Mouse (Mus musculus): ENCODE results near the gene Spats1. TPM values are rescaled to one million over a fixed set of nuclear protein-coding genes. Genes with fewer than 3 reads are reported as not detected.
"Not testable (repeated sequence)": the region's sequence is repeated elsewhere in the genome, so short reads cannot be mapped to it uniquely, and the experiment has no call there.

Spats1 gene
- polyA plus RNA-seq, 1 experiment from 2014 or later = 0.17 TPM

DNA sequence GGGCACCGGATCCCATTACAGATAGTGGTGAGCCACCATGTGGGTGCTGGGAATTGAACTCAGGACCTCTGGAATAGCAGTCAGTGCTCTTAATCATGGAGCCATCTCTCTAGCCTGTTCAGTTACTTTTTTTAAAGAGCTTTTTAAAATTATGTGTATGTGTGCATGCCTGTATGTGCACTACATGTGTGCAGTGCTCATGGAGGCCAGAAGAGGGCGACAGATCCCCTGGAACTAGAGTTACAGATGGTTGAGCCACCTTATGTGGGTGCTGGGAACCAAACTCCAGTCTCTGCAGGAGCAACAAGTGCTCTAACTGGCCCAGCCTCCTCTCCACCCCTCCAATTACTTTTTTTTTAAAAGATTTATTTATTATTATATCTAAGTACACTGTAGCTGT is 8.5 kb downstream of the Spats1 start:
- Histone ChIP-seq H3K27ac (replicated peaks; ENCODE audit: low read depth, low read length) (no peak overlapping the region), H3K36me3 (replicated peaks; ENCODE audit: control insufficient read depth, insufficient read depth, low read depth, low read length) (no peaks in the 10 kb centered on the region), H3K9ac (replicated peaks; ENCODE audit: low read length) (no peak overlapping the region), H3K4me1 (ENCODE audit: control insufficient read depth, insufficient read depth, low read length) (no peaks in the 10 kb centered on the region), H3K4me2 (ENCODE audit: low read depth, low read length) (no peak overlapping the region), H3K9me3 (replicated peaks; ENCODE audit: control insufficient read depth, low read length) (no peaks in the 10 kb centered on the region), H3K27me3 (ENCODE audit: control insufficient read depth, insufficient read depth, low read length) (no peaks in the 10 kb centered on the region), H3K4me3 (ENCODE audit: low read depth, low read length) (no peak overlapping the region)
- no peak for ATAC-seq (replicated peaks; ENCODE audit: insufficient number of reproducible peaks, low FRiP score, low TSS enrichment, low read depth)
- no peak for DNase-seq (ENCODE audit: low spot score)
- 60% methylated on average over 2 of the region's 2 CpGs for WGBS

DNA sequence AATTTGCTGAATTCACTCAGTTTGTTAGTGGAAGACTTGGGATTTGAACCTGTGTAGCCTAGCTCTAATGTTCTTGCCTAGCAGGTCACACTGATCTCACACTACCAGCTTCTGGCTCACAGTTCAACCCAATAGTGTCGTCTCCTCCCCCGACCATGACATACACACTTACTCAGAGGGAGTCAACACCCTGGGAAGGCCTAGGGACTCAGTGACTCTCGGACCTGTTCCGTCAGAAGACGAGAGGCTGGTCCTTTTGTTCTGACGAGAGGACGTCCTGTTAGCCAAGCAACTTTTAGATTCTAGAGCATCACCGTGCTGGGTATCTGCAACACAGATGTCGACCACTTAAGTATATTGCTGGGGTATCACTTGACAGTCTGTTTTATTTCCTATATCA is 11.0 kb downstream of the Spats1 start:
- H3K27ac ChIP-seq (replicated peaks; ENCODE audit: low read depth, low read length) = no peak overlapping the region
- no peaks in the 10 kb centered on the region for H3K36me3 ChIP-seq (replicated peaks; ENCODE audit: control insufficient read depth, insufficient read depth, low read depth, low read length)
- no peaks in the 10 kb centered on the region for H3K9me3 ChIP-seq (replicated peaks; ENCODE audit: control insufficient read depth, low read length)
- DNase-seq (ENCODE audit: low spot score) = no peak
- 80% methylated on average over 9 of the region's 9 CpGs for WGBS
- H3K4me3 ChIP-seq (ENCODE audit: low read depth, low read length) = no peak overlapping the region
- no peaks in the 10 kb centered on the region for H3K27me3 ChIP-seq (ENCODE audit: control insufficient read depth, insufficient read depth, low read length)
- H3K4me2 ChIP-seq (ENCODE audit: low read depth, low read length) = no peak overlapping the region
- H3K4me1 ChIP-seq (ENCODE audit: control insufficient read depth, insufficient read depth, low read length) = no peaks in the 10 kb centered on the region
- ATAC-seq (replicated peaks; ENCODE audit: insufficient number of reproducible peaks, low FRiP score, low TSS enrichment, low read depth) = no peak
- no peak overlapping the region for H3K9ac ChIP-seq (replicated peaks; ENCODE audit: low read length)

DNA sequence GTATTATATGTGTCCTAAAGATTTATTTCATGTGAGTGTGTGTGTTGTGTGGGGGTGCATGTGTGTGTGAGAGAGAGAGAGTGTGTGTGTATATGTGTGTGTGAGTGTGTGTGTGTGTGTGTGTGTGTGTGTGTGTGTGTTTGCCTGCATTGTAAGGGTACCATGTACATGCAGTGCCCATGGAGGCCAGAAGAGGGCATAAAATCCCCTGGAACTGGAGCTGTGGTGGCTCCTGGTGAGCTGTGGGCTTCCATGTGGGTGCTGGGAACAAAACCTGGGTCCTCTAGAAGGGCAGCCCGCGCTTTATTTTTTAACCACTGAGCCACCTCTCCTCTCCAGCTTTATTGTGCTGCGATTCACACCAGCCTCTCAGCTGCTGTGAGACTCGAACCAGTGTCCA is 12.7 kb downstream of the Spats1 start:
- no peak for ATAC-seq (replicated peaks; ENCODE audit: insufficient number of reproducible peaks, low FRiP score, low TSS enrichment, low read depth)
- H3K9ac ChIP-seq (replicated peaks; ENCODE audit: low read length) = no peak overlapping the region
- H3K27me3 ChIP-seq (ENCODE audit: control insufficient read depth, insufficient read depth, low read length) = no peaks in the 10 kb centered on the region
- H3K9me3 ChIP-seq (replicated peaks; ENCODE audit: control insufficient read depth, low read length) = no peaks in the 10 kb centered on the region
- no peak overlapping the region for H3K4me3 ChIP-seq (ENCODE audit: low read depth, low read length)
- no peak for DNase-seq (ENCODE audit: low spot score)
- no peaks in the 10 kb centered on the region for H3K36me3 ChIP-seq (replicated peaks; ENCODE audit: control insufficient read depth, insufficient read depth, low read depth, low read length)
- H3K4me2 ChIP-seq (ENCODE audit: low read depth, low read length) = no peak overlapping the region
- WGBS = 83% methylated on average over 4 of the region's 4 CpGs
- H3K4me1 ChIP-seq (ENCODE audit: control insufficient read depth, insufficient read depth, low read length) = no peaks in the 10 kb centered on the region
- no peak overlapping the region for H3K27ac ChIP-seq (replicated peaks; ENCODE audit: low read depth, low read length)

GRCm38 (mm10) chr17:45459062-45459461 is 16.2 kb downstream of the Spats1 start:
- ATAC-seq (replicated peaks; ENCODE audit: insufficient number of reproducible peaks, low FRiP score, low TSS enrichment, low read depth) (no peak), DNase-seq (ENCODE audit: low spot score) (no peak)
- Histone ChIP-seq H3K27me3 (ENCODE audit: control insufficient read depth, insufficient read depth, low read length) (no peaks in the 10 kb centered on the region), H3K36me3 (replicated peaks; ENCODE audit: control insufficient read depth, insufficient read depth, low read depth, low read length) (no peaks in the 10 kb centered on the region), H3K9ac (replicated peaks; ENCODE audit: low read length) (no peak overlapping the region), H3K4me1 (ENCODE audit: control insufficient read depth, insufficient read depth, low read length) (no peaks in the 10 kb centered on the region), H3K27ac (replicated peaks; ENCODE audit: low read depth, low read length) (no peak overlapping the region), H3K4me2 (ENCODE audit: low read depth, low read length) (no peak overlapping the region), H3K9me3 (replicated peaks; ENCODE audit: control insufficient read depth, low read length) (no peaks in the 10 kb centered on the region), H3K4me3 (ENCODE audit: low read depth, low read length) (no peak overlapping the region)
- 91% methylated on average over 8 of the region's 8 CpGs for WGBS

DNA sequence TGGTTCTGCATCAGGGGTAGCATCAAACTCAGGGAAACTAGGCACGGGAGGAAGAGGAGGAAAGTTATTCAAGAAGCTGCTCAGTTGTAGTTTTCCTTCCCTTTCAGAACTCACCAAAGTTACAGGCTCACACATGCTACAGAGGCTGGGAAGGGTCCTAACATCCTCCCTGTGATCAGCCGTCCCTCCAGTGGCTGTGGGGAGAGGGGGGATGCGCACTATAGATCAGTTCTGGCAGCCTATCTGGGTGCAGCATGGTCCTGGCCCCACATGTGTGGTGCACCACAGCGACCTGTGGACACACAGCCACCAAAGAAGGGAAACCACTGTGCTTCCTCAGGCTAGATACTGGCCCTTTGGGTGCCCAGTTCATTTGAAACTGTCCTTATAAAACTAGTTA is 16.7 kb downstream of the Spats1 start:
- 89% methylated on average over 4 of the region's 4 CpGs for WGBS
- no peak overlapping the region for H3K27ac ChIP-seq (replicated peaks; ENCODE audit: low read depth, low read length)
- H3K9ac ChIP-seq (replicated peaks; ENCODE audit: low read length) = no peak overlapping the region
- no peaks in the 10 kb centered on the region for H3K36me3 ChIP-seq (replicated peaks; ENCODE audit: control insufficient read depth, insufficient read depth, low read depth, low read length)
- no peaks in the 10 kb centered on the region for H3K4me1 ChIP-seq (ENCODE audit: control insufficient read depth, insufficient read depth, low read length)
- H3K4me3 ChIP-seq (ENCODE audit: low read depth, low read length) = no peak overlapping the region
- no peaks in the 10 kb centered on the region for H3K9me3 ChIP-seq (replicated peaks; ENCODE audit: control insufficient read depth, low read length)
- no peak overlapping the region for H3K4me2 ChIP-seq (ENCODE audit: low read depth, low read length)
- H3K27me3 ChIP-seq (ENCODE audit: control insufficient read depth, insufficient read depth, low read length) = no peaks in the 10 kb centered on the region
- no peak for DNase-seq (ENCODE audit: low spot score)
- no peak for ATAC-seq (replicated peaks; ENCODE audit: insufficient number of reproducible peaks, low FRiP score, low TSS enrichment, low read depth)

DNA sequence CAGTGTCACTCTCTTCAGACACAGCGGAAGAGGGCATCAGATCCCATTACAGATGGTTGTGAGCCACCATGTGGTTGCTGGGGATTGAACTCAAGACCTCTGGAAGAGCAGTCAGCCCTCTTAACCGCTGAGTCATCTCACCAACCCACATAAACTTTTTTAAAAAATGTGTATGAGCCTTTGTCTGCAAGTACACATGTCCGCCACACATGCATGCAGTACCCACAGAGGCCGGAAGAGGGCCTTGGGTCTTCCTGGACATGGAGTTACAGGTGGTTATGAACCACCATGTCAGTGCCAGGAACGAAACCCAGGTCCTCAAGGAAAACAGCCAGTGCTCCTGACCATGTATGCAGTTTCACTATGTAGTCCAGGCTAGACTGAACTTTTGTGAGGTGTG is 17.7 kb downstream of the Spats1 start:
- WGBS = 89% methylated on average over 5 of the region's 5 CpGs

DNA sequence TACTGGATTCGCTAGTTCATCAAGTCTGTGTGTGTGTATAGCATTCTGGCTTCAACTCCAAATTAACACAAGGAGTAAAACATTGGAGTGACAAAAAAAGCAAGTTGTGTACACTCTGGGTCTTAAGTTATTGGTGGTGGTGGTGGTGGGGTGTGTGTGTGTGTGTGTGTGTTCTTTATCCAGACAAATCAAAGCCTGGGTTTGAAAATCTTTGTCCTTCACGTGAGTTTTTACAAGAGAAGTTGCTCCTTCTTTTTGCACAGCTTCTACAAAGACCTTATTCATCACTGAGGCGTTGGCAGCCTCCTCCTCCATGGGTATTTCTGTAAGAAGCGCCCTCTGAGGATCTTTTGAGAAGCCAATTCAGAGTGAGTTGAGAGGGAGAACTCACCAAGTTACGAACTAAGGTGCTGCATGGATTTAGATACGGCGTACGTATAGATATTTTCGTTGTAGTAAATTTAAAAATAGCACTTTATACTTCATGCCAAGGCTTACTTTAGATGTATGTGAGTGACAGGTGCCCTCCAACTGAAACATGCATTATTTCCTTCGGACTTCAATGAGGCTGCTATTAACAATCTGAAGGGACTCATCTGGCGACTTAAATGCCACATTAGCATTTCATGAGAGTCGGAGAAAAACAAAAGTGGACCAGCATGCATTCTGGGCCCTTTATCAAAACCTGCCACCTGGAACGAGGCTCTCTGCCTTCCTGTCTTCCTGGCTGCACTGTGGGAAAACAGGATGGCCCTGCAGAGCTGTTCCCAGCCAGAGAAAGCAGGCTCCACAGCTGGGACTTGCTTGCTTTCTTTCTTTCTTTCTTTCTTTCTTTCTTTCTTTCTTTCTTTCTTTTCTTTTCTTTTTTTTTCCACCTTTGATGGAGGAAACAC is 18.7 kb downstream of the Spats1 start:
- DNase-seq (ENCODE audit: low spot score) (no peak), ATAC-seq (replicated peaks; ENCODE audit: insufficient number of reproducible peaks, low FRiP score, low TSS enrichment, low read depth) (no peak)
- no peak overlapping the region for H3K27ac ChIP-seq (replicated peaks; ENCODE audit: low read depth, low read length)
- H3K4me3 ChIP-seq (ENCODE audit: low read depth, low read length) = no peak overlapping the region
- no peaks in the 10 kb centered on the region for H3K4me1 ChIP-seq (ENCODE audit: control insufficient read depth, insufficient read depth, low read length)
- no peaks in the 10 kb centered on the region for H3K36me3 ChIP-seq (replicated peaks; ENCODE audit: control insufficient read depth, insufficient read depth, low read depth, low read length)
- H3K4me2 ChIP-seq (ENCODE audit: low read depth, low read length) = no peak overlapping the region
- no peak overlapping the region for H3K9ac ChIP-seq (replicated peaks; ENCODE audit: low read length)
- no peaks in the 10 kb centered on the region for H3K9me3 ChIP-seq (replicated peaks; ENCODE audit: control insufficient read depth, low read length)
- 54% methylated on average over 13 of the region's 13 CpGs for WGBS
- H3K27me3 ChIP-seq (ENCODE audit: control insufficient read depth, insufficient read depth, low read length) = no peaks in the 10 kb centered on the region

More for the DNA sequence above, 17.7 kb downstream of the Spats1 start:
- Histone ChIP-seq H3K27ac (replicated peaks; ENCODE audit: low read depth, low read length) (no peak overlapping the region), H3K4me2 (ENCODE audit: low read depth, low read length) (no peak overlapping the region), H3K9me3 (replicated peaks; ENCODE audit: control insufficient read depth, low read length) (no peaks in the 10 kb centered on the region), H3K36me3 (replicated peaks; ENCODE audit: control insufficient read depth, insufficient read depth, low read depth, low read length) (no peaks in the 10 kb centered on the region), H3K27me3 (ENCODE audit: control insufficient read depth, insufficient read depth, low read length) (no peaks in the 10 kb centered on the region), H3K4me1 (ENCODE audit: control insufficient read depth, insufficient read depth, low read length) (no peaks in the 10 kb centered on the region), H3K9ac (replicated peaks; ENCODE audit: low read length) (no peak overlapping the region), H3K4me3 (ENCODE audit: low read depth, low read length) (no peak overlapping the region)
- DNase-seq (ENCODE audit: low spot score) (no peak), ATAC-seq (replicated peaks; ENCODE audit: insufficient number of reproducible peaks, low FRiP score, low TSS enrichment, low read depth) (no peak)

DNA sequence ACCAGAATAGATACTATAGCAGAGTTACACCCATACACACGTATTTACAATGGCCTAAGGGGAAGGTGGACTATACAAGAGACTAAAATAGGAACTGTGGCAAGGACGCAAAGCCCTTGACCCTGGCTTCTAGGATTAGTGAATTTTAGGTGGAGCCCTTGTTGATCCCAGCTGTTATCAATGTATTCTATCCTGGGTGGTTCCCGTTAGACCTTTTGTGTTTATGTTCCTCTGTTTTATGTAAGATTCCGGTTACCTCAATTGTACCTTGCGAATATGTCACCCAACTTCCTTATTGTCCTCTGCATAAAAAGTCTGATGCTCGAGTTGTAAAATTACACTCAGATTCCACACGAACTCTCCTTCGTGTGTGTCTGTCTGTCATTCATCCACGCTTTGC is 19.4 kb downstream of the Spats1 start:
- H3K27me3 ChIP-seq (ENCODE audit: control insufficient read depth, insufficient read depth, low read length); H3K4me2 ChIP-seq (ENCODE audit: low read depth, low read length); H3K27ac ChIP-seq (replicated peaks; ENCODE audit: low read depth, low read length); H3K9ac ChIP-seq (replicated peaks; ENCODE audit: low read length); H3K9me3 ChIP-seq (replicated peaks; ENCODE audit: control insufficient read depth, low read length); ATAC-seq (replicated peaks; ENCODE audit: insufficient number of reproducible peaks, low FRiP score, low TSS enrichment, low read depth); H3K4me3 ChIP-seq (ENCODE audit: low read depth, low read length); DNase-seq (ENCODE audit: low spot score); H3K36me3 ChIP-seq (replicated peaks; ENCODE audit: control insufficient read depth, insufficient read depth, low read depth, low read length); H3K4me1 ChIP-seq (ENCODE audit: control insufficient read depth, insufficient read depth, low read length): not testable (repeated sequence)
- 88% methylated on average over 8 of the region's 9 CpGs for WGBS

Measured in embryonic facial prominence, embryonic 11.5 days (tissue).